Mouse (Mus musculus): ENCODE measurements at regions not wholly inside any gene's neighbourhood (a gene's known extent, or its start where the extent isn't known, plus 50 kb on each side); places are given as distances from the start of the nearest gene placed in this dataset.
"Not testable (repeated sequence)": the region's sequence is repeated elsewhere in the genome, so short reads cannot be mapped to it uniquely, and the experiment has no call there.

DNA sequence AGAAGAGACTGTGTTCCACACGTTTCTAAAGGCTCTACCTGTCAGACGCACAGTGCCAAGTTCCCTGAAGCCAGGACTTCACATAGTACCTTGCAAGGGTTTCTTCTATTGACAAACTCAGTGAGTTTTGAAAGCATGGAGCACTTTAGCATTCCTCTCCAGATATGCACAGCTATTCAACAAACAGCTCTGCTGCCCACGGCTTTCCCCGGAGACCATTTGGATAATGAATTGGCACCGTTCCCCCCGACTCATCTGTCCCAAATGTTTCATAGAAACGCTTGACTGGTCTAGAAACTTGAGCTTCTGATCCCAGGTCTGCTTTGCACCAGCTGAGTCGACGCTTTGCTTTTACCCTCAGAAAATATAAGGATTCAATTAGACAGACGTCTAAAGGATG lies 162.2 kb upstream of the St6galnac5 start:
- DNase-seq (ENCODE audit: low read depth, low spot score): no peak
- WGBS: 82% methylated on average over 10 of the region's 10 CpGs

DNA sequence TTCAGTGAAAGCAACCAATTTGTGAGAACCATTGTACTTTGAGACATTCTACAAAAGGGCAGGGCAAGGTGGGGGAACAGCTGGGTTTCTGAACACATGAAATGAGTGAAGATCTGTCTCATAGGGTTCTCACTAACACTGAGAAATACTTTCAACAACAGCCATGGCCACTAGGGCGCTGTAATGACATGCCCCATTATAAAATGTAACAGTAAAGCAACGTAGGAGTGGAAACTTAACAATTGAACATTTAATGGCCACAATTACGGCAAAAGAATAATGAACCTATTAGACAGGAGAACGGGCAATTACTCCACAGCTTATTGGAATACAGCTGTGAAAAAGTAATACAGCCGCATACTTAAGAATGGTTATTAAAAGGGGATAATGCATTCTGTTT lies 158.9 kb upstream of the St6galnac5 start:
- whole genome bisulfite sequencing: 85% methylated on average over 5 of the region's 5 CpGs
- DNase-seq (ENCODE audit: low read depth, low spot score): no peak

- 81% methylated on average over 5 of the region's 5 CpGs for WGBS
- no peak for DNase-seq (ENCODE audit: low read depth, low spot score)
Measured at GRCm38 (mm10) chr3:153125335-153125734, 143.3 kb upstream of the St6galnac5 start.

DNA sequence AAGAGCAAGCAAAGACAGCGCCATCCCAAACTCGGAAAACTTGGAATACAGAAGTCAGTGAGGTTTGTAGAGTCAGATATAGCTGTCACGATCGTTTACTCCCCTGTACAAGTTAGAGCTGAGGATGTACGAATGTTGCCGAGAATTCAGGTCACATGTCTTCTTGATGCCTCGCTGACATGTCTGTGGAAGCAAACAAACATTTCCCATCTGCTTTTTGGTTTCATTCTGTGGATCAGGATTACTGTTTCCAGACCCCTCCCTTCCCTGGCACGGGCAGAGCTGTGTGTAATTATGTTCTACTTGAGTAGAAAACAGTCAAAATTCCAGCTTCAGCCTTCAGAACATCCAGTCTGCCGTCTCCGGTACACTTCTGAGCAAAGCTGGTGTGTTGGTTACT lies 139.9 kb upstream of the St6galnac5 start:
- DNase-seq (ENCODE audit: low read depth, low spot score): no peak
- WGBS: 82% methylated on average over 10 of the region's 10 CpGs

- WGBS: 61% methylated on average over 5 of the region's 5 CpGs
- no peak for DNase-seq (ENCODE audit: low read depth, low spot score)
Measured at GRCm38 (mm10) chr3:153119142-153119541, 137.1 kb upstream of the St6galnac5 start.

DNA sequence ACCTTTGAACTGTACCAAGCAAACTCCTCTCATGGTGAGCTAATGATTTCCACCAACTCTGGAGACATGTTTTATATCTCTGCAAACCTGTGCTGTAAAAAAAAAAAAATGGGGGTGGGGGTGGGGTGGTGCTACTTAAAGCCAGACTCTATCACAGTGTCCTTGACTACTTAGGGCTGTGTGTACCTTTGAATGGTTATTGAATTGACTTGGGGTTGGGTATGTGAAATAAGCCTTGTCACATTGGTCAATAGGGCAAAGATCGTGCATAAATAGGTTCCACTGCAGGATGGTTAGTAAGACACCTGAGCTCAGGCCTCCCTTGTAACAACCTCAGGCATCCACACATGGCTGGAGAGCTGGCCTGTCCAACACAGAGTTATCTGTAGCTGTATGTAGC lies 136.6 kb upstream of the St6galnac5 start:
- DNase-seq (ENCODE audit: low read depth, low spot score): peak; percentile 29
- WGBS: 40% methylated on average over 1 of the region's 1 CpGs

GRCm38 (mm10) chr3:153105591-153105990 lies 123.5 kb upstream of the St6galnac5 start:
- DNase-seq (ENCODE audit: low read depth, low spot score): no peak
- WGBS: 89% methylated on average over 5 of the region's 5 CpGs

DNA sequence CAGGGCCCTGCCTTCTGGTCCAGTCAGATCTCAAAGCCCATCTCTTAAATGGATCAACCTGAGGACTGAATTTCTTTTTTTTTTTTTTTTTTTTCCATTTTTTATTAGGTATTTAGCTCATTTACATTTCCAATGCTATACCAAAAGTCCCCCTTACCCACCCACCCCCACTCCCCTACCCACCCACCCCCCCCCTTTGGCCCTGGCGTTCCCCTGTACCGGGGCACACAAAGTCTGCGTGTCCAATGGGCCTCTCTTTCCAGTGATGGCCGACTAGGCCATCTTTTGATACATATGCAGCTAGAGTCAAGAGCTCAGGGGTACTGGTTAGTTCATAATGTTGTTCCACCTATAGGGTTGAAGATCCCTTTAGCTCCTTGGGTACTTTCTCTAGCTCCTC lies 108.5 kb upstream of the St6galnac5 start:
- not testable (repeated sequence) for DNase-seq (ENCODE audit: low read depth, low spot score)
- WGBS: 92% methylated on average over 4 of the region's 4 CpGs

GRCm38 (mm10) chr3:153085096-153085788 lies 103.2 kb upstream of the St6galnac5 start:
- no peak for DNase-seq (ENCODE audit: low read depth, low spot score)
- WGBS: 37% methylated on average over 17 of the region's 17 CpGs

GRCm38 (mm10) chr3:153084226-153085095 lies 102.4 kb upstream of the St6galnac5 start:
- 62% methylated on average over 23 of the region's 23 CpGs for WGBS
- DNase-seq (ENCODE audit: low read depth, low spot score): no peak

DNA sequence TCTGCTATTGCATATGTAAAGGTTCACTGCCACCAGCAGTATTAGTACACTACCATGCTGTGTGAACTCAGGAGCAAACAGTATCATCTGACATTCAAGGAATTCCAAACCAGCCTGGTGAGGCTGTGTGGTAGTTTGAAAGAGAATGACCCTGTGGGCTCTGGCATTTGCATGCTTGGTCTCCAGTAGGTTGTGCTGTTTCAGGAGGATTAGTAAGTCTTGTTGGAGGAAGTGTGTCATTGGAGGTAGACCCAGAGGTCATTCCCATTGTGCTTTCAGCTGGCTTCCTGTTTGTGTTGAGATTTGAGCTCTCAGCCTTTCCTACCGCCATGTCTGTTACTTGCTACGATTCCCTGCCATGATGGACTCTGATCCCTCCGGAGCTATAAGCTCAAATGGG lies 98.3 kb upstream of the St6galnac5 start:
- WGBS: 62% methylated on average over 3 of the region's 3 CpGs
- DNase-seq (ENCODE audit: low read depth, low spot score): no peak

DNA sequence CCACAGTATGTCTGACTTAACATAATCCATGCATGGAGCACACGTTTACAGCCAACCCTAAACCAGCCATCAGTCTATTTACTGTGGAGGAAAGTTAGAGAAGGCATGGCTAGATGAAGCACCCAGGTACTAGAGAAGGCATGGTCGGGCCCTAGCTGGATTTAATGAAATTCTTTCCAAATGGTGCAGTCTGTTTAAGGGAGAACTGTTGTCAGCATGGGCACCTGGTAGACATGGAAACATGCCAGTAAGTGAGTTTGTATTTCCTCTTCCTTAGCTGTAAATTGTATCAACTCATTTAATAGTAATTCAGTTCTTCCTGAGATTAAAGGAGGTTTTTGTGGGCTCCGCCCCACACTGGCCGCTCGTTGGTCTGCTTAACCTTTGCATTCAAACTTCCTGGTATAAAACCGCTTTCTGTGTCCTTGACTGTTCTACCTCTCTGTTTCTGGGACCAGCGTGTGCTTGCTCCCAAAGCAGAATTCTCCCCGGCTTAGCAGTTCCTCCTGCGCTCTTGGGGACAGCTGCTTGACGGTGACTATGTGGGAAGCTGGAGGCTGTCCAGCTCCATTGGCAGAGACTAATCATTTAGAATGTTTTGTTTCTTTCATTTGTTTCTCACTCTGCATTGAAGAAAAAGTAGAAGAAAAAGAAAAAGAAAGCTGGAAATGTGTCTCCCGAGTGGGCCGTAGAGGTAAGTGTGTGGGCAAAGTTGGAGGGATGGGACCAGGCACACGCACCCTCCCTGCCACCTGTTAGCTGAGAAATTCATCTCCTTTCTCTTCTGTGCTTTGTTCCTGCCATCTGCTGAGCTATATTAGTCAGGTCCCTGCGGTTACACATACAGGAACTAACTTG lies 96.0 kb upstream of the St6galnac5 start:
- no peak for DNase-seq (ENCODE audit: low read depth, low spot score)
- 17% methylated on average over 14 of the region's 14 CpGs for WGBS

GRCm38 (mm10) chr3:153072200-153072919 lies 90.3 kb upstream of the St6galnac5 start:
- 85% methylated on average over 10 of the region's 10 CpGs for WGBS
- no peak for DNase-seq (ENCODE audit: low read depth, low spot score)

GRCm38 (mm10) chr3:153071549-153071948 lies 89.5 kb upstream of the St6galnac5 start:
- WGBS: 88% methylated on average over 8 of the region's 8 CpGs
- DNase-seq (ENCODE audit: low read depth, low spot score): no peak

- DNase-seq (ENCODE audit: low read depth, low spot score): no peak
- 91% methylated on average over 3 of the region's 3 CpGs for WGBS
Measured at GRCm38 (mm10) chr3:153071123-153071522, 89.1 kb upstream of the St6galnac5 start.

- no peak for DNase-seq (ENCODE audit: low read depth, low spot score)
- WGBS: 75% methylated on average over 3 of the region's 3 CpGs
Measured at GRCm38 (mm10) chr3:153065890-153066289, 83.8 kb upstream of the St6galnac5 start.

DNA sequence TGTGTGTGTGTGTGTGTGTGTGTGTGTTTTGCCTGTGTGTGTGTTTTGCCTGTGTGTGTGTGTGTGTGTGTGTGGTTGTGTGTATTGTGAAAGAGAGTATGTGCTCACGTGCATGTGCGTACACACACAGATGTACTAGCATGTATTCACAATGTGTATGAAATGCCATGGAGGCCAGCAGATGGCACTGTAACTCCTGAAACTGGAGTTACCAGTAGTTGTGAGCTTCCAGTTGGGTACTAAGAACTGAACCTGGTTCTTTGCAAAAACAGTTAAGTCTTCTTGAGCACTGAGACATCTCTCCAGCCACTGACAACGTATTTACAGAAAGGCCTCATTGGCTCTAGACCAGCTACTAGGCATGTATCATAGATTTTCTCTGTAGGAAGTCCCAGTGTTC lies 71.1 kb upstream of the St6galnac5 start:
- WGBS: 92% methylated on average over 3 of the region's 3 CpGs
- DNase-seq (ENCODE audit: low read depth, low spot score): no peak

DNA sequence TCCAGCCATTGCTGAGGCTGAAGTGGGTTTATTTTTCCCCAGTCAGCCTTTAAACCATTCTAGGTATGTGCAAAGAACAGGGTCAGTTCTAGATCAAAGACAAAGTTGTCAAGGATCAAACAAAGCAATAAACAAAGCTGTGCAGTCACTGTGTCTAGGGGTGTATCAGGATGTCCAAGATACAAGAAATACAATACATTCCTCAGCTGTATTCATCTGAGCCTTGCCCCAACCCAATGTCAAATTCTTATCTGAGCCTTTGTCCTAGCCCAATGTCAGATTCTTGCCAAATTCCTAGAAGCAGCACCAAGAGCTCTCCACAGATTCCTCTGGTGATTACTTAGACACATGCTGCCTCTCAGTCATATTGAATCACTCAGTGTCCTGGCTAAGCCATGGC lies 69.5 kb upstream of the St6galnac5 start:
- no peak for DNase-seq (ENCODE audit: low read depth, low spot score)

GRCm38 (mm10) chr3:153045328-153045727 lies 63.3 kb upstream of the St6galnac5 start:
- DNase-seq (ENCODE audit: low read depth, low spot score): no peak
- 91% methylated on average over 2 of the region's 2 CpGs for WGBS

GRCm38 (mm10) chr3:153033980-153034379 lies 51.9 kb upstream of the St6galnac5 start:
- DNase-seq (ENCODE audit: low read depth, low spot score): no peak
- WGBS: 77% methylated on average over 6 of the region's 6 CpGs
